15 mouse cellular contexts compared by ENCODE assay signal in genomic region chr8:110525229-110525628, GRCm38 (mm10).
A peak's percentile ranks its signal among the peaks of the same experiment; 100 is the strongest.
DNase-seq lines count a peak whose midpoint lies in the region; ATAC-seq and TF ChIP-seq lines count a peak whose summit lies in the region.
"Had no signal": no experiment of that assay in that cellular context is flagged by ENCODE, and none has a peak within 500 bp of the region (broad histone marks: within the 10 kb centered on the region; RNA-seq: fewer than 3 reads in every experiment).

No protein-coding gene starts in this region.

- peak; percentile 37 for TF ChIP-seq CTCF in intestine, postnatal 0 days (IDR thresholded peaks at IDR 0.05; ENCODE audit: low read depth)

- H3K36me3 ChIP-seq in kidney, embryonic 15.5 days: no peaks in the 10 kb centered on the region
- no peaks in the 10 kb centered on the region for H3K36me3 ChIP-seq in embryonic facial prominence, embryonic 10.5 days (replicated peaks)
- no peaks in the 10 kb centered on the region for H3K36me3 ChIP-seq in intestine, postnatal 0 days (ENCODE audit: control insufficient read depth, insufficient read depth)
- H3K36me3 ChIP-seq in stomach, embryonic 14.5 days (ENCODE audit: control insufficient read depth, insufficient read depth, low read length): no peaks in the 10 kb centered on the region
- H3K36me3 ChIP-seq: midbrain, embryonic 13.5 days had no signal

- H3K4me1 ChIP-seq in kidney, embryonic 15.5 days: 0 out of 2 replicates have a peak, but pooled peaks cover 4% of the 10 kb centered on the region
- peaks cover 9% of the 10 kb centered on the region; the same call in 1 of the 2 replicates for H3K4me1 ChIP-seq in embryonic facial prominence, embryonic 10.5 days
- H3K4me1 ChIP-seq in intestine, postnatal 0 days (replicated peaks; ENCODE audit: control insufficient read depth, insufficient read depth, low read length): no peaks in the 10 kb centered on the region
- 0 out of 2 replicates have a peak, but pooled peaks cover 3% of the 10 kb centered on the region for H3K4me1 ChIP-seq in stomach, embryonic 14.5 days (ENCODE audit: control insufficient read depth, insufficient read depth, low read length)
- H3K4me1 ChIP-seq: midbrain, embryonic 13.5 days had no signal

- no peak overlapping the region for H3K4me2 ChIP-seq in kidney, embryonic 15.5 days
- no peak overlapping the region; the same call in 1 of the 2 replicates for H3K4me2 ChIP-seq in intestine, postnatal 0 days (replicated peaks; ENCODE audit: low read depth)
- no peak overlapping the region for H3K4me2 ChIP-seq in stomach, embryonic 14.5 days (replicated peaks; ENCODE audit: low read depth, low read length)
- H3K4me2 ChIP-seq: midbrain, embryonic 13.5 days had no signal

- H3K27ac ChIP-seq in kidney, embryonic 15.5 days: no peak overlapping the region
- H3K27ac ChIP-seq in embryonic facial prominence, embryonic 10.5 days (replicated peaks): peak overlapping the region; percentile 40; the same call in 1 of the 2 replicates
- H3K27ac ChIP-seq in intestine, postnatal 0 days (ENCODE audit: low read depth, low read length): no peak overlapping the region
- no peak overlapping the region for H3K27ac ChIP-seq in stomach, embryonic 14.5 days (ENCODE audit: low read length)
- H3K27ac ChIP-seq: gastrocnemius, adult 2 months; midbrain, embryonic 13.5 days had no signal

- no peak overlapping the region for H3K4me3 ChIP-seq in kidney, embryonic 15.5 days (replicated peaks)
- H3K4me3 ChIP-seq in embryonic facial prominence, embryonic 10.5 days: no peak overlapping the region
- H3K4me3 ChIP-seq in intestine, postnatal 0 days (ENCODE audit: low read depth, low read length): no peak overlapping the region
- no peak overlapping the region for H3K4me3 ChIP-seq in stomach, embryonic 14.5 days (ENCODE audit: low read depth, low read length)
- H3K4me3 ChIP-seq: gastrocnemius, adult 2 months; midbrain, embryonic 13.5 days had no signal

- no peak overlapping the region for H3K9ac ChIP-seq in kidney, embryonic 15.5 days
- H3K9ac ChIP-seq in intestine, postnatal 0 days (ENCODE audit: low read depth, low read length): no peak overlapping the region
- no peak overlapping the region for H3K9ac ChIP-seq in stomach, embryonic 14.5 days (replicated peaks; ENCODE audit: low read depth, low read length)
- H3K9ac ChIP-seq: midbrain, embryonic 13.5 days had no signal

- 29% methylated on average over 15 of the region's 15 CpGs for WGBS in kidney, embryonic 15.5 days
- WGBS in embryonic facial prominence, embryonic 10.5 days: 59% methylated on average over 15 of the region's 15 CpGs
- 22% methylated on average over 15 of the region's 15 CpGs for WGBS in intestine, postnatal 0 days
- 37% methylated on average over 15 of the region's 15 CpGs for WGBS in stomach, embryonic 14.5 days

- ATAC-seq in kidney, embryonic 15.5 days (replicated peaks; ENCODE audit: low FRiP score): no peak
- peak; percentile 59 for ATAC-seq in intestine, postnatal 0 days
- 0 out of 2 replicates have a peak, but pooled peaks have one; percentile 33 for ATAC-seq in stomach, embryonic 14.5 days (ENCODE audit: insufficient number of reproducible peaks, insufficient read depth, low FRiP score, low read depth)
- ATAC-seq: activated CD4-positive, CD25-positive, alpha-beta regulatory T cell, adult 4 months; CD4-positive, CD25-positive, alpha-beta regulatory T cell, adult 4 months; forebrain, embryonic 16.5 days; midbrain, embryonic 13.5 days had no signal

- H3K27me3 ChIP-seq in kidney, embryonic 15.5 days: no peaks in the 10 kb centered on the region
- H3K27me3 ChIP-seq in embryonic facial prominence, embryonic 10.5 days (replicated peaks; ENCODE audit: low read depth, poor library complexity, severe bottlenecking): no peaks in the 10 kb centered on the region
- H3K27me3 ChIP-seq in intestine, postnatal 0 days (replicated peaks; ENCODE audit: control insufficient read depth, insufficient read depth, low read length): no peaks in the 10 kb centered on the region
- H3K27me3 ChIP-seq in stomach, embryonic 14.5 days (ENCODE audit: control insufficient read depth, insufficient read depth, low read length): no peaks in the 10 kb centered on the region
- H3K27me3 ChIP-seq: midbrain, embryonic 13.5 days had no signal

- H3K9me3 ChIP-seq in kidney, embryonic 15.5 days (replicated peaks): no peaks in the 10 kb centered on the region
- no peaks in the 10 kb centered on the region for H3K9me3 ChIP-seq in embryonic facial prominence, embryonic 10.5 days
- no peaks in the 10 kb centered on the region for H3K9me3 ChIP-seq in intestine, postnatal 0 days (ENCODE audit: control insufficient read depth)
- H3K9me3 ChIP-seq in stomach, embryonic 14.5 days (ENCODE audit: control insufficient read depth, low read depth, low read length): no peaks in the 10 kb centered on the region
- H3K9me3 ChIP-seq: midbrain, embryonic 13.5 days had no signal

- DNase-seq in kidney, postnatal 14 days: peak; percentile 17
- peak; percentile 23 for DNase-seq in embryonic facial prominence, embryonic 10.5 days (ENCODE audit: low spot score)
- DNase-seq in left cerebral cortex, adult 9 months (ENCODE audit: low spot score in 2 of 2): no peak
- DNase-seq in thymus, adult 18-20 months: no peak
- DNase-seq: adrenal gland, postnatal 36 days; gastrocnemius, adult 2 months; left cerebral cortex, postnatal 4 days; right cerebral cortex, postnatal 4 days had no signal

Comparison
In these comparisons a context has a peak if more than half of its experiments do, and no peak if none do; other contexts are left out.
1. DNase-seq: peak in kidney, postnatal 14 days (single experiment) and embryonic facial prominence, embryonic 10.5 days (single experiment); none in left cerebral cortex, adult 9 months (0 of 2) and thymus, adult 18-20 months (0 of 2).